Mouse (Mus musculus): ENCODE measurements around the gene Alpk1.

Gene Alpk1

GRCm38 (mm10) chr3:127651742-127652653 lies 128.3 kb downstream of the Alpk1 start:
- CTCF ChIA-PET = interaction anchor here in 3 of 4 experiments (0.5 to 1.2 kb wide), 4 partner anchors 12 to 157 kb away, joined by 4 to 8 read pairs (median 4); no protein-coding TSS in a partner anchor

DNA sequence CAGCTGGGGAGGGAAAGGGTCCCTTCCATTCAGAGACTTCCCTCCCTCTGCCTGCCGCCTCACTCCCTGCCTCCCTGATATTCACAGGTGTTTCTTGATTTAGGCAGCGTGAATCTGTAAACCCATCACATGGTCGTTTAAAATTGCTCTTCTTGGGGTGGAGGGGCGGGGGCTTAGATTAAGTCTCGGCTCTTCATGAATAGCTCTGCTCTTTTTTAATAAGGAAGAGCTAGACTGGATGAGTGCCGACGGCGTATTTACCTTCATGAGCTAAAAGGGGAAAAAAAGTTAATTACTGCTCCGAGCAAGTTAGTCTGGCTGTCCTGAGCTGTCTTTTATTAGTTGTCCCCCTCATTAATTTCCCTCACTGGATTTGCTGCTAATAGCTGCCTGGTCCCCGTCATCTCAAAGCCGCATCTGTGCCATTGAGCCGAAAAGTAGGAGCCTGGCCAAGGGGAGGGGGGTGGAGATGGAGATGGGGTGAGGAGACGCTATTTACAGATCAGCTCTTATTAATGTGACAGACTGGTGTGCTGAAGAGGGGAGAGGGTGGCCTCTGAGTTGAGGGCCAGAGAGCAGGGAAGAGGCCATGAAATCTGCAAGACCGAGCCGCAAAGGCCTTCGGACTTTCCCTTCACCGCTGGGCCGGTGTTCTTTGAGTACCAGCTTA lies 134.0 kb downstream of the Alpk1 start:
- ChIA-PET CTCF (interaction anchor here (0.9 to 1.3 kb wide), 5 partner anchors 12 to 117 kb away, joined by 3 to 5 read pairs (median 4); no protein-coding TSS in a partner anchor), POLR2A (interaction anchor here in 1 of 4 experiments (0.7 to 0.9 kb wide), 3 partner anchors 14 to 292 kb away, joined by 3 read pairs; partner anchors contain the start of gene Neurog2)

More at GRCm38 (mm10) chr3:127651742-127652653, 128.3 kb downstream of the Alpk1 start:
- POLR2A ChIA-PET = interaction anchor here in 1 of 4 experiments (1.0 kb wide), 1 partner anchor 186 kb away, joined by 3 read pairs; the partner anchor contains the start of gene Ap1ar

GRCm38 (mm10) chr3:127642211-127642610 lies 138.1 kb downstream of the Alpk1 start:
- CTCF ChIA-PET = interaction anchor here in 2 of 4 experiments (1.1 to 4.0 kb wide), 3 partner anchors 8 to 14 kb away, joined by 4 to 17 read pairs (median 4); no protein-coding TSS in a partner anchor

DNA sequence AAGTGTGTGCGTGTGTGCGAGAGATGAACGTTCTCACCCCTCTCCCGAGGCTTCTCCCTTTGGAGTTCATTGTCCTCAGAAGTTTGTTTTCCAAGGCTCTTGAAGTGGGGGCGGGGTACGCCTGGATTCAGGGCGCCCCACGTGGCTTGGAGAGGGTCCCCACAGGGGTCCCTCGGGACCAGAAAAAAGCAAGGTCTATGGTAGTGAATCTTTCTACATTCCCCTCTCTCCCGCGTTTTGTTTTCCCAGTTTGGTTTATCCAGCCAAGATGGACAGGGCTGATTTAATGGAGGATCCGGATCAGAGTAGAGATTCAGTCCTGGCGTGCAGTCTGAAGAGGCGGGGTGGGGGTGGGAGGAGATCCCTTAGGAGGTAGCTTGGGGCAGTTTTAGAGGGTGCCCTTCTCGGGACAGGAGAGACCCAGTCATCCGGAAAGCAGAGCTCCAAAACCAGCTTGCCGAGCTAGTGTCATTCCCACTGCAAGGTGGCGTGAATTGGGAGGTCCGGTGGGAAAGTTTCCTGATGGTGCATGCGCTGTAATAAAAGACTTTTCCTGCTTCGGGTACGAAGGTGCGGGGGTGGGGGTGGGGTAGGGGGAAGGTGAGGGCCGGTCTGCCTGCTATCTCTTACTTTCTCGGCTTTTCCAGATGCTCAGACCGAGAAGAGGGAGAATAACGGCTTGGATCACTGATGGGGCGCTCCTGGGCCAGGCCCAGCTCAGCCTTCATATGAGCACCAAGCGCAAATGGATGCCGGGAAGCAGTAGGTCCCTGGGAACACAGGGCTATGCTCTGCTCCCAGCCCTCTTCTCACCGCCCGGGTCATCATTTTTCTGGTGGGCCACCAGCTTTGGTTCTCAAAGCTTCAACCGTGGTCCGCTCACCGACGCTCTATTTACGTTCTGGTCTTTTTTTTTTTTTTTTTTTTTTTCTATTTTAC lies 139.3 kb downstream of the Alpk1 start:
- CTCF ChIA-PET = interaction anchor here (0.5 to 4.0 kb wide), 19 partner anchors 9 to 1564 kb away, joined by 3 to 21 read pairs (median 4); no protein-coding TSS in a partner anchor
- POLR2A ChIA-PET = interaction anchor here in 1 of 4 experiments (0.7 to 2.2 kb wide), 2 partner anchors 13 to 123 kb away, joined by 3 to 13 read pairs; no protein-coding TSS in a partner anchor

More at GRCm38 (mm10) chr3:127642211-127642610, 138.1 kb downstream of the Alpk1 start:
- POLR2A ChIA-PET = no interaction called here

- ChIA-PET POLR2A (interaction anchor here in 2 of 4 experiments (1.0 to 2.2 kb wide), 2 partner anchors 12 to 27 kb away, joined by 3 to 13 read pairs; no protein-coding TSS in a partner anchor), CTCF (interaction anchor here (0.5 to 4.0 kb wide), 27 partner anchors 9 to 1981 kb away, joined by 3 to 21 read pairs (median 4); partner anchors contain the start of genes Alpk1 (in 1 of the 4) and Ank2 (in 1 of the 4))
Observed at GRCm38 (mm10) chr3:127639875-127640761, 140.2 kb downstream of the Alpk1 start.

GRCm38 (mm10) chr3:127634984-127635349 lies 145.4 kb downstream of the Alpk1 start:
- ChIA-PET CTCF (interaction anchor here (0.7 to 4.0 kb wide), 23 partner anchors 7 to 637 kb away, joined by 3 to 30 read pairs (median 5); partner anchors contain the start of gene Alpk1 (in 1 of the 4)), POLR2A (interaction anchor here (0.6 to 2.0 kb wide), 4 partner anchors 9 to 1974 kb away, joined by 3 to 7 read pairs (median 4); no protein-coding TSS in a partner anchor)

- POLR2A ChIA-PET = interaction anchor here (0.6 to 2.0 kb wide), 11 partner anchors 8 to 1975 kb away, joined by 3 to 7 read pairs (median 3); partner anchors contain the start of genes Fam241a (in 1 of the 4) and Larp7 (in 1 of the 4)
- CTCF ChIA-PET = interaction anchor here (0.5 to 4.0 kb wide), 49 partner anchors 8 to 1723 kb away, joined by 3 to 30 read pairs (median 4); partner anchors contain the start of gene Alpk1 (in 3 of the 4)
Observed at GRCm38 (mm10) chr3:127634101-127634983, 146.0 kb downstream of the Alpk1 start.

- CTCF ChIA-PET = interaction anchor here (0.5 to 4.0 kb wide), 46 partner anchors 8 to 1724 kb away, joined by 3 to 30 read pairs (median 4); partner anchors contain the start of genes Alpk1 (in 2 of the 4) and Ank2 (in 1 of the 4)
- POLR2A ChIA-PET = interaction anchor here (0.6 to 2.0 kb wide), 16 partner anchors 7 to 263 kb away, joined by 3 to 7 read pairs (median 3); partner anchors contain the start of genes Fam241a (in 1 of the 4) and Larp7 (in 1 of the 4)
Observed at GRCm38 (mm10) chr3:127633080-127634032, 147.0 kb downstream of the Alpk1 start, which contains the start of gene Neurog2. Gene Neurog2 (plus strand): TSS chr3:127633135.

- ChIA-PET CTCF (interaction anchor here (0.5 to 4.0 kb wide), 25 partner anchors 9 to 1779 kb away, joined by 3 to 21 read pairs (median 4); partner anchors contain the start of genes Alpk1 (in 2 of the 4) and Ank2 (in 1 of the 4)), POLR2A (interaction anchor here (0.6 to 1.0 kb wide), 7 partner anchors 14 to 403 kb away, joined by 3 to 12 read pairs (median 3); no protein-coding TSS in a partner anchor)
Observed at GRCm38 (mm10) chr3:127632531-127632930, 147.8 kb downstream of the Alpk1 start.

- CTCF ChIA-PET = interaction anchor here in 1 of 4 experiments (1.4 to 4.0 kb wide), 2 partner anchors 9 to 132 kb away, joined by 6 to 21 read pairs; no protein-coding TSS in a partner anchor
Observed at GRCm38 (mm10) chr3:127631582-127631981, 148.7 kb downstream of the Alpk1 start.

GRCm38 (mm10) chr3:127630735-127631372 lies 149.5 kb downstream of the Alpk1 start:
- POLR2A ChIA-PET = interaction anchor here in 2 of 4 experiments (0.6 kb wide), 2 partner anchors 1582 to 1843 kb away, joined by 3 read pairs; no protein-coding TSS in a partner anchor
- CTCF ChIA-PET = interaction anchor here in 1 of 4 experiments (1.4 to 4.0 kb wide), 2 partner anchors 9 to 133 kb away, joined by 6 to 21 read pairs; no protein-coding TSS in a partner anchor

More at GRCm38 (mm10) chr3:127631582-127631981, 148.7 kb downstream of the Alpk1 start:
- POLR2A ChIA-PET = interaction anchor here in 2 of 4 experiments (0.6 kb wide), 2 partner anchors 1581 to 1842 kb away, joined by 3 read pairs; no protein-coding TSS in a partner anchor

DNA sequence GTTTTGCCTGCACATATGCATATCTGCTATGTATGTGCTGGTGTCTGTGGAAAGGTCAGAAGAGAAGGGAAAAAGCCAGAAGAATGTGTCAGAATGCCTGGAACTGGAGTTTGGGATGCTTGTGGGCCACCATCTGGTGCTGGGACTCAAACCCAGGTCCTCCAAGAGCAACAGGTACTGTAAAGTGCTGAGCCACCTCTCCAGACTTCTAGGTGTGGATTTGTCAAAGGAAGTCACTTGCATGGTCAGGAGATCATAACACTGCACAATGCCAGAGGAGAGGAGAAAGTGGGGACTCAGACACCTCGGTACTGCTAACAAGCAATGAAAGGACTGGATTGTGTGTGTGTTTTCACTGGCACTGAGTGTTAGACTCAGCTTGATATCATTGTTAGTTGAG lies 150.1 kb downstream of the Alpk1 start:
- ChIA-PET POLR2A (interaction anchor here in 1 of 4 experiments (0.5 kb wide), 1 partner anchor 1816 kb away, joined by 3 read pairs; no protein-coding TSS in a partner anchor), CTCF (no interaction called here)
